Mouse (Mus musculus) right cerebral cortex, postnatal 36 days (tissue): ENCODE measurements at regions not wholly inside any gene's neighbourhood (a gene's known extent, or its start where the extent isn't known, plus 50 kb on each side); places are given as distances from the start of the nearest gene placed in this dataset.

ENCODE experiments used
- DNase-seq, 2 experiments: peaks; one replicate each; pipeline ENCODE4 v3.0.0; 2022; ENCODE audit warnings: low spot score in 2 of 2, mixed read lengths in 1 of 2

DNA sequence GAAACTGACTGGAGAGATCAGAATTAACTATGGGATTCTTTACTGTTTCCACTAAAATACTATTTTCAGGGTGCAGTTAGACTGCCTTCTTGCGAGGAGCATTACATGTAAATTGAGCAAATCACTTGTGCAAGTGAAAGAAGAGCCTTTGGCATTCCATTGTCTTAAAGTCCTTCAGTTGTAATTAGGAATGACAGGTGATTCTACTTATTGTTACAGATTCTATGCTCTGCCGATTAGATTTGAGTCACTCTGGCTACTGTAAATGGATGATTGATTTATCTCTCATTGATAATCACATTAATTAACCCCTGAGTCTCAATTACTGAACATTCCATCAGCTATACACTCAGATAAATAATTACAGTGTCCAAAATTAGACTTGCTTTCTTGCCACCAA lies 2784.9 kb upstream of the Gm12353 start:
- DNase-seq: no peak

DNA sequence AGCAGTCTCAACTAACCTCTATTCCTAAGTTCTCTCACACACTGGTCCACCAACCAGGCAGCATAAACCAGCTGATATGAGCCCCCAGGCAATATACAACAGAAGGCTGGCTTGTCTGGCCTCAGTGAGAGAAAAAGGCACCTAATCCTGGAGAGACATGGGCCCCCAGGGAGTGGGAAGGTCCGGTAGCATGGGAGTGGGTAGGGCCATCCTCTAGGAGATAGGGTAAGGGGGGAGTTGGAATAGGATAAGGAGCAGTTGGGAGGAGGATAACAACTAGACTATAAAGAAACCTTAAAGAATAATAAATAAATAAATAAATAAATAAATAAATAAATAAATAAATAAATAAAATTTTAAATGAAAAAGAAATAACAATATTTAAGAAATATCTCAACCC lies 2773.7 kb upstream of the Gm12353 start:
- no peak for DNase-seq

DNA sequence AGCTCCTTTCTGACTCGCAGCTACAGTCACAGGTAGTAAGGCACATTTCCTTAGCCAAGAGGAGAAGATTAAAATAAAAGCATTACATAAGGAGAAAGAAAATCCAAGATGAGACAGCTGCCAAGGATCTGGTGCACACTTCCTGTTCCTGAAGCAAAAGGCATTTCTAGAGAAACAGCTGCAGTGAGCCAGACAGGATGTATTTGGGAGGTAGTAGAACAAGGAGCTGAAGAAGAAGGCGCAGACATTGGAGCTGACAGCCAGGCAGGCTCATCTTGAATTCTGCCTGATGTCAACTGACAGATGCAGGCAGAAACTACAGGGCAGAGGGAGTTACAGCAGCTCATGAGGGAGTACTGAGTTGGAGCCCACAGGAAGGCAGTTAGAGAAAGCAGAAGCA lies 2757.2 kb upstream of the Gm12353 start:
- DNase-seq: peak; percentile 36 to 56

DNA sequence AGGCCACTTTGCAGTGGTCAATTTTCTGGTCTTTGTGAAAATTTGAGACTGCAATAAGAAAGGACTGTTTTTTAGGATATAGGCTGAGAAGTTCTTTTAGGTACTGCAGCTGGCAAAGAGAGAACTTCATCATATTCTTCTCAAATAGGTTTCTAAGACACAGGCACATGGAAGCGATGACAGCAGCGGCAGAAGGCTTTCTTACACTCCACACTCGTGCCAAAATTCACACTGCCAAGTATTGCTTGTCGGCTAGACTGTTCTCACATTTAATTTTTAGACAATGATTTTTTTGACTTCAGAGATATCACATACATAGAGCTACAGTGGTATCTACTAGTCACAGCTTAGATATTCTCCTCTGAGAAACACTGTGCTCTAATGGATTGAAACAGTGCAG lies 2752.6 kb upstream of the Gm12353 start:
- DNase-seq: peak; percentile 44 to 60
